ENCODE assay signal across 16 mouse cellular contexts in genomic region chr6:128272754-128273153, GRCm38 (mm10). TPM values are rescaled to one million over a fixed set of nuclear protein-coding genes. Genes with fewer than 3 reads are reported as not detected.
"Had no signal": no experiment of that assay in that cellular context is flagged by ENCODE, and none has a peak within 500 bp of the region (broad histone marks: within the 10 kb centered on the region; RNA-seq: fewer than 3 reads in every experiment).

No protein-coding gene starts in this region.

- ATAC-seq: hindbrain, embryonic 16.5 days; inflammation-experienced regulatory T-cells, adult 6 months; liver, embryonic 12.5 days had no signal

- DNase-seq: gastrocnemius, postnatal 10 days; gastrocnemius, postnatal 25 days; heart, adult 18-20 months; heart, postnatal 10 days; heart, postnatal 4 days; kidney, adult 18-20 months; kidney, adult 8-10 months; kidney, postnatal 10 days; kidney, postnatal 36 days; layer of hippocampus, adult 9-11 months; layer of hippocampus, postnatal 36 days; left cerebral cortex, postnatal 4 days had no signal

RNA-seq across cellular contexts. Expression of gene Tead4, which starts 27.9 kb away (rescaled TPM):
- total RNA-seq: granulocyte monocyte progenitor cell, adult 5-6 weeks had no signal
